Mouse (Mus musculus): ENCODE results near the gene Gm49396. TPM values are rescaled to one million over a fixed set of nuclear protein-coding genes. Genes with fewer than 3 reads are reported as not detected.

Gm49396 gene
- 1 to 10 TPM; 9.1 to 9.2 TPM for total RNA-seq (2021)
- long read RNA-seq, transcript Gm49396-203 (10 exons, 3,007 nt) = major isoform, 6 of 39 reads
- long read RNA-seq, partial matches to known transcripts = 5 of 39 reads
- long read RNA-seq, other reads (novel, unspliced or antisense) = 27 of 39 reads

- peak; percentile 92 to 97 for DNase-seq (ENCODE audit: low spot score in 2 of 2)
These were observed at the start of gene Gm49396, which contains the start of the genes U2af1l4 and Psenen for GRCm38 (mm10) chr7:30563117-30563905. Gene Gm49396 (plus strand): TSS chr7:30563344. Gene U2af1l4 (plus strand): TSS chr7:30563301. Gene Psenen (minus strand): TSS chr7:30563627.

- DNase-seq (ENCODE audit: low spot score in 2 of 2) = no peak
These were observed 48.0 kb upstream of the Gm49396 start for GRCm38 (mm10) chr7:30515003-30515760.

GRCm38 (mm10) chr7:30518325-30518724, 44.8 kb upstream of the Gm49396 start:
- DNase-seq (ENCODE audit: low spot score in 2 of 2) = no peak

GRCm38 (mm10) chr7:30520396-30520795, 42.7 kb upstream of the Gm49396 start:
- no peak for DNase-seq (ENCODE audit: low spot score in 2 of 2)

- DNase-seq (ENCODE audit: low spot score in 2 of 2) = no peak
These were observed 42.3 kb upstream of the Gm49396 start for GRCm38 (mm10) chr7:30520856-30521255.

- no peak for DNase-seq (ENCODE audit: low spot score in 2 of 2)
These were observed 40.3 kb upstream of the Gm49396 start for GRCm38 (mm10) chr7:30522871-30523270.

- no peak for DNase-seq (ENCODE audit: low spot score in 2 of 2)
These were observed 38.7 kb upstream of the Gm49396 start for GRCm38 (mm10) chr7:30524487-30524886.

- DNase-seq (ENCODE audit: low spot score in 2 of 2) = no peak
These were observed 37.2 kb upstream of the Gm49396 start for GRCm38 (mm10) chr7:30525954-30526353.

- no peak for DNase-seq (ENCODE audit: low spot score in 2 of 2)
These were observed 36.7 kb upstream of the Gm49396 start for GRCm38 (mm10) chr7:30526399-30526798.

GRCm38 (mm10) chr7:30526981-30527380, 36.2 kb upstream of the Gm49396 start:
- DNase-seq (ENCODE audit: low spot score in 2 of 2) = no peak

- peak in 1 of 2 experiments; percentile 47 for DNase-seq (ENCODE audit: low spot score in 2 of 2)
These were observed 31.8 kb upstream of the Gm49396 start for GRCm38 (mm10) chr7:30531291-30531815.

- peak in 1 of 2 experiments; percentile 30 for DNase-seq (ENCODE audit: low spot score in 2 of 2)
These were observed 30.2 kb upstream of the Gm49396 start for GRCm38 (mm10) chr7:30532931-30533330.

- no peak for DNase-seq (ENCODE audit: low spot score in 2 of 2)
These were observed 29.1 kb upstream of the Gm49396 start for GRCm38 (mm10) chr7:30533941-30534632.

- DNase-seq (ENCODE audit: low spot score in 2 of 2) = peak; percentile 95 to 98
These were observed 28.2 kb upstream of the Gm49396 start, which contains the start of gene Arhgap33 for GRCm38 (mm10) chr7:30534633-30535577. Gene Arhgap33 (minus strand): TSS chr7:30535060.

- no peak for DNase-seq (ENCODE audit: low spot score in 2 of 2)
These were observed 22.6 kb upstream of the Gm49396 start for GRCm38 (mm10) chr7:30540572-30540971.

- no peak for DNase-seq (ENCODE audit: low spot score in 2 of 2)
These were observed 18.8 kb upstream of the Gm49396 start for GRCm38 (mm10) chr7:30544327-30544726.

GRCm38 (mm10) chr7:30549880-30550279, 13.3 kb upstream of the Gm49396 start:
- no peak for DNase-seq (ENCODE audit: low spot score in 2 of 2)

GRCm38 (mm10) chr7:30550603-30551002, 12.5 kb upstream of the Gm49396 start:
- DNase-seq (ENCODE audit: low spot score in 2 of 2) = no peak

- DNase-seq (ENCODE audit: low spot score in 2 of 2) = no peak
These were observed 11.6 kb upstream of the Gm49396 start for GRCm38 (mm10) chr7:30551445-30552101.

All from layer of hippocampus, adult 18-20 months (tissue).